Mouse (Mus musculus) forebrain, embryonic 11.5 days (tissue): Measurements from ENCODE around the gene Tbc1d13. TPM values are rescaled to one million over a fixed set of nuclear protein-coding genes. Genes with fewer than 3 reads are reported as not detected.

Experiments
- ATAC-seq: fragments of 200-750 bp; cut with Nextera tagmentation; replicated peaks from 2 replicates; pipeline ENCODE4 v1.8.0; 2017; ENCODE audit warnings: moderate TSS enrichment; ENCODE audit not compliant: low FRiP score
- DNase-seq: peaks from one replicate; pipeline ENCODE4 v3.0.0-alpha.2; 2017; ENCODE audit warnings: low spot score
- H3K27ac ChIP-seq: fragments of 300-500 bp; sonication (generic); 2 replicates; pipeline ENCODE4 v1.5.1; 2014; ENCODE audit warnings: low read depth, low read length
- H3K27me3 ChIP-seq: fragments of 300-500 bp; sonication (generic); 2 replicates; pipeline ENCODE4 v1.6.1; 2014; ENCODE audit warnings: mild to moderate bottlenecking, low read length, mixed read lengths; ENCODE audit not compliant: control insufficient read depth, insufficient read depth
- H3K36me3 ChIP-seq: fragments of 300-500 bp; sonication (generic); 2 replicates; pipeline ENCODE4 v1.6.1; 2014; ENCODE audit warnings: mild to moderate bottlenecking, low read length, moderate library complexity, mixed read lengths; ENCODE audit not compliant: control insufficient read depth, insufficient read depth
- H3K4me1 ChIP-seq: fragments of 300-500 bp; sonication (generic); replicated peaks from 2 replicates; pipeline ENCODE4 v1.6.1; 2014; ENCODE audit warnings: low read length, mixed read lengths; ENCODE audit not compliant: control insufficient read depth, insufficient read depth
- H3K4me2 ChIP-seq: fragments of 300-500 bp; sonication (generic); 2 replicates; pipeline ENCODE4 v1.6.1; 2014; ENCODE audit warnings: low read depth, mild to moderate bottlenecking, low read length, moderate library complexity, mixed read lengths; ENCODE audit not compliant: severe bottlenecking
- H3K4me3 ChIP-seq: fragments of 300-500 bp; sonication (generic); 2 replicates; pipeline ENCODE4 v1.5.1; 2014; ENCODE audit warnings: low read depth, low read length
- H3K9ac ChIP-seq: fragments of 300-500 bp; sonication (generic); 2 replicates; pipeline ENCODE4 v1.6.1; 2014; ENCODE audit warnings: low read length
- H3K9me3 ChIP-seq: fragments of 300-500 bp; sonication (generic); 2 replicates; pipeline ENCODE4 v1.6.1; 2016; ENCODE audit warnings: low read length, mixed read lengths; ENCODE audit not compliant: control insufficient read depth
- WGBS: fragments of 180-500 bp; shearing (Covaris S2); extraction: QIAGEN DNeasy Blood & Tissue Kit; methylation state at CpG from one replicate; pipeline ENCODE4 v1.1.7; 2014; 5-methylcytosine and 5-hydroxymethylcytosine counted together
- polyA plus RNA-seq: library from polyadenylated mRNA; unstranded; fragments of >200 nt; fragmentation: Nextera tagmentation; extraction: Ambion mirVana; gene quantifications from 2 replicates; pipeline ENCODE4 v1.2.1, GENCODE M21; 2014

The Tbc1d13 gene
- polyA plus RNA-seq, 1 experiment from 2014 or later: 11.6 TPM

DNA sequence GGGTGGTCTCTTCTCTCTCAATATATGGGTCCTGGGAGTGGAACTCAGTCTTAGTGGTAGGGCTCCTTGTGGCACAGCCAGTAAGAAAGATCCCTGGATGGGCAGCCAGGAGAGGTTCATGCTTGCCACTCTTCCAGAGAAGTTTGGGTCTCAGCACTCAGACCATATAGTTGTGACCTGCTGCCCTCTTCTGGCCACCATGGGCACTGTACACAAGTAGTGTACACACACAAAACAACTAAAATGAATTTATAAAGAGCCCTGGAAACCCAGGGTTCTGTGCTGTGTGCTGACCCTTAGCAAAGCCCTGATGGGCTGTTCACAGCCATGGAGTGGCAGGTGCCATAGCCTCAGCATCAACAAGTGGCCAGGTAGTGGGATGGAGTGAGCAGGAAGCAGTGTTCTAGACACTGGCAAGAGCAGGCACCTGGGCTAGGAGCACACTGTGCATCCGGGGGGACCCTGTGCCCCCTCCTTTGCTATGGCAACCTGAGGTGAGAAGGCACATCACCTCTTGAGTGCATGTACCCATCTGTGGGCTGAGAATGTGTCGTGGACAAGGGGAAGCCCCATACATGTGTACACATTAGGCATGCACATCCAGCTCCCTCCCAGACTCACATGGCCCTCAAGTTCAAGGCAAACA lies 37.5 kb upstream of the Tbc1d13 start:
- H3K9ac ChIP-seq: no peak overlapping the region
- H3K27ac ChIP-seq: no peak overlapping the region
- no peaks in the 10 kb centered on the region for H3K27me3 ChIP-seq
- peaks cover 4% of the 10 kb centered on the region; the same call in 1 of the 2 replicates for H3K4me1 ChIP-seq
- 71% methylated on average over 2 of the region's 2 CpGs for WGBS
- no peak overlapping the region for H3K4me3 ChIP-seq
- H3K4me2 ChIP-seq: no peak overlapping the region
- no peaks in the 10 kb centered on the region for H3K36me3 ChIP-seq
- H3K9me3 ChIP-seq: no peaks in the 10 kb centered on the region
- DNase-seq (peak; percentile 70), ATAC-seq (no peak)

DNA sequence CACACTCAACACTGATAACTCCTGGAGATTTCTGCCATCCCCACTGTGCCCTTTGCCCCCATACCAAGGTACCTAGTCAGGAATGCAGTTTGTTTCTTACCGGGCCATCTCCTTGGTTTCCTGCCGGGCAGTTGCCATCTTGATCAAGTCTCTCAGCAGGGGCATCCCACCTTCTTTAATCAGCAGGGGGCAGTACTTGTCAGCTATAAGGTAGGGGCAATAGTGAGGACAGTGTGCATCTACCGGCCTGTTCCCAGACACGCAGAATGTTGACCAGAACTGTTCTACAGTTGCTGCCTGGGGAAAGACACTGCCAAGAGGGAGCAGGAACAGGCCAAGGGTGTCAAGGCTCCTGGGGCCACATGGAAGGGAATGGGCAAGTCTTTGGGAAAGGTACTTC lies 33.3 kb upstream of the Tbc1d13 start:
- no peak overlapping the region for H3K9ac ChIP-seq
- H3K4me1 ChIP-seq: no peaks in the 10 kb centered on the region
- no peaks in the 10 kb centered on the region for H3K9me3 ChIP-seq
- DNase-seq (no peak), ATAC-seq (no peak)
- H3K4me3 ChIP-seq: no peak overlapping the region
- H3K27me3 ChIP-seq: no peaks in the 10 kb centered on the region
- H3K27ac ChIP-seq: no peak overlapping the region
- no peak overlapping the region for H3K4me2 ChIP-seq
- H3K36me3 ChIP-seq: no peaks in the 10 kb centered on the region
- WGBS: 86% methylated on average over 4 of the region's 4 CpGs

DNA sequence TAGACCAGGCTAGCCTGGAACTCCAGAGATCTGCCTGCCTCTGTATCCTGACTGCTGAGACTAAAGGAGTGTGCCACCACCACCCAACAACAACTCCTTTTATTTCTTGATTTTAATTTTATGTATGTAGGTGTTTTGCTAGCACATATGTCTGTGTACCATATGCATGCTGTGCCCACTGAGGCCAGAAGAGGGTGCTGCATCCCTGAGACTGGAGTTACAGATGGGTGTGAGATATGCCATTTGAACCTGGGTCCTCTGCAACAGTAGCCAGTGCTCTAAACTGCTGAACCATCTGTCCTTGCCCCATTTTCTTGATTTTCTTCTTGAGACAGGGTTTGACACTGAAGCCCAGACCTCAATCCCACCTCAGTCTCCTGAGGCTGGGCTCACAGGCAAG lies 27.2 kb upstream of the Tbc1d13 start:
- Histone ChIP-seq H3K4me3 (no peak overlapping the region), H3K27me3 (no peaks in the 10 kb centered on the region), H3K4me1 (no peaks in the 10 kb centered on the region), H3K9me3 (no peaks in the 10 kb centered on the region), H3K27ac (no peak overlapping the region), H3K4me2 (no peak overlapping the region), H3K36me3 (peaks cover 5% of the 10 kb centered on the region; the same call in 1 of the 2 replicates), H3K9ac (no peak overlapping the region)
- DNase-seq (peak; percentile 70), ATAC-seq (no peak)

DNA sequence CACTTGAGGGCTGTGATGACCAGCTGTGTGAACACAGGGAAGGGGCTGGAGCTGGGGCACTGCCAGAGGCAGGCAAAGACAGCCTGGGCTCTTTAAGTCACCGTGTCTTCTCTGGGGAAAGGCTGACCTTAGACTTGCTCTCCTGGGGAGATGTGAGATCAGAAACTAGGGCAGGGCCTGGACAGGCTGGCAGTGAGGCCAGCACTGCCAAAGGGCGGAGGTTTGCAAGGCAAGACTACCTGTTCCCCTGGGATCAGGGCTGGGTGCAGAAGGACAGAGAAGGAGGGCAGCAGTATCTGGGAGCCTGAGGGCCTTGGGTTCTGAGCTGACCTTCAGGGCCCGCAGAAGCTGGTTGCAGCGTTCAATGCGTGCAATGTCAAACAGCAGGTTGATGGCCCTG lies 25.9 kb upstream of the Tbc1d13 start:
- WGBS: 96% methylated on average over 5 of the region's 5 CpGs

DNA sequence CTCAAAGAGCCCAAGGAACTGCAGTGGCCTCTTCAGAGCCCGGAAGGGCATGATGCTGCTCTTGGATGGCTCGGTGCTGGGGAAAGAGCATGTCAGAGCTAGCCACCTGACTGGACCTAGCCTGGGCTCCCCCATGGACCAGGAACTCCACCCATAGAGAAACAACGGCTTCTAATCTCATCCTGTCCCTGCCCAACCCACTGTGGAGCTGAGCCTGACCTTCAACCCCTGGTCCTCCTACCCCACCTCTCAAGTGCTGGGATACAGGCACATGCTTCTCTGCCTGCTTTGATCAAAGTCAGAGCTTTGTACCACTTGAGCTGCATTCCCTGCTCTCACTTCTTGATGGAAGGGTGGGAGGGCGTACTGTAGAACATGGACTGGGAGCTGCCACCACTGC lies 25.3 kb upstream of the Tbc1d13 start:
- DNase-seq: no peak
- no peak for ATAC-seq
- Histone ChIP-seq H3K9me3 (no peaks in the 10 kb centered on the region), H3K36me3 (peaks cover 5% of the 10 kb centered on the region), H3K27me3 (no peaks in the 10 kb centered on the region), H3K4me1 (no peaks in the 10 kb centered on the region), H3K27ac (no peak overlapping the region), H3K9ac (no peak overlapping the region), H3K4me2 (no peak overlapping the region), H3K4me3 (no peak overlapping the region)
- 91% methylated on average over 4 of the region's 4 CpGs for WGBS

More for the DNA sequence above, 25.9 kb upstream of the Tbc1d13 start:
- no peaks in the 10 kb centered on the region for H3K9me3 ChIP-seq
- H3K4me1 ChIP-seq: no peaks in the 10 kb centered on the region
- no peak for DNase-seq
- no peak for ATAC-seq
- H3K9ac ChIP-seq: no peak overlapping the region
- no peak overlapping the region for H3K27ac ChIP-seq
- H3K27me3 ChIP-seq: no peaks in the 10 kb centered on the region
- no peak overlapping the region for H3K4me3 ChIP-seq
- peaks cover 5% of the 10 kb centered on the region; the same call in 1 of the 2 replicates for H3K36me3 ChIP-seq
- H3K4me2 ChIP-seq: no peak overlapping the region

DNA sequence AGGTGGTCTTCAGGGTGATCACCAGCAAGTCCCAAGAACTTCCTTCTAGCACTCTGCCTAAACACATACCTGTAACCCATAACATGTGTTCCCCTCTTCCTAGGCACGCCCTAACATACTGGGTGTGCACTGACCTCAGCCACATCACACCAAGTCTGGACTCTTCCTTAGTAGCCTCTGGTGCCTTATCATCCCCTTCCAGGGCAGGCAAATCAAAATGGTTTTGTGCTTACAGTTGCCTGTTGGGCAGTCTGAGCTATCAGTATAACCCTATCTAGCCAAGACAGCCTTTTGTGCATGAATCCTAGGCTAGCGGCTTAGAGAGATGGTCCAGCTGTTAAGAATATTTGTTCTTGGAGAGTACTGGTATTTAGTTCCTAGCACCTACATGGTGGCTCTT lies 22.0 kb upstream of the Tbc1d13 start:
- H3K27me3 ChIP-seq: no peaks in the 10 kb centered on the region
- no peak overlapping the region for H3K27ac ChIP-seq
- H3K36me3 ChIP-seq: peaks cover 5% of the 10 kb centered on the region
- WGBS: 91% methylated on average over 2 of the region's 2 CpGs
- DNase-seq: no peak
- H3K4me2 ChIP-seq: no peak overlapping the region
- H3K4me3 ChIP-seq: no peak overlapping the region
- no peaks in the 10 kb centered on the region for H3K4me1 ChIP-seq
- H3K9ac ChIP-seq: no peak overlapping the region
- no peak for ATAC-seq
- no peaks in the 10 kb centered on the region for H3K9me3 ChIP-seq

DNA sequence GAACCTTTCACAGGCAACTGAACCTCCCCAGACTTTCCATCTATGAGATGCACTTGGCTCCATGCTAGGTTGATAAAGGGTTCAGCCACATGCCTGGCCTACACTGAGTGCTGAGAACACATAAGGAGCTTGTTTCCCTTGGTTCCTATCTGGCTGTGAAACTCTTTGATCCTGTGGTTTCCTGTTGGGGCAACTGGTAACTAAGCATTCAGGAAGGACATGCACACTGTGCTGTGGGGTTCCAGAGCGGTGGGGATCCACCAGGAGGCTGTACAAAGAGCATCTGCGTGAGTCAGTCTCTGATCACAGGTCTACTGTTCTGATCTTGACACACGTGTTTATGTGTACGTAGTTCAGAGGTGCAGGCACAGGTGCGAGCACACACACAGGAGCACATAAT lies 21.0 kb upstream of the Tbc1d13 start:
- ATAC-seq (no peak), DNase-seq (no peak)
- no peaks in the 10 kb centered on the region for H3K9me3 ChIP-seq
- H3K4me2 ChIP-seq: no peak overlapping the region
- H3K27ac ChIP-seq: no peak overlapping the region
- no peaks in the 10 kb centered on the region for H3K27me3 ChIP-seq
- H3K4me1 ChIP-seq: no peaks in the 10 kb centered on the region
- H3K36me3 ChIP-seq: peaks cover 5% of the 10 kb centered on the region
- no peak overlapping the region for H3K9ac ChIP-seq
- 88% methylated on average over 5 of the region's 5 CpGs for WGBS
- no peak overlapping the region for H3K4me3 ChIP-seq

DNA sequence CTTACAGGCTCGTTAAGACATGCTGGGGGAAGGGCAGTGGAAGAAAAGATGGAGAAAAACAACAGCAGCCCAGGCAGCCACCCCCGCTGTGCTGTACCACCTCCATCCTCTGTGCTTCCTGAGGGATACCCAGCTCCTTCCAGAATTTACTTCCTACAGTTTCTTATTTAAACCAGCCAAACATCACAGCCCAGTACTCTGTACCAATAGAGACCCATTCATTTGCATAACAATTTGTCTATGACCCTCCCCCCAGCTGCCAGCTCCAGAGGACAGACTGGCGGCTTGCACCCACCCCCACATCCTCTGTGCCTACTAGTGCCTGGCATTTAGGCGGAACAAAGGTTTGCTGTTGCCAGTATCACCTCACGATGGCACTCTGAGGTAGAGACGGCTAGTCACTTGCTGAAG lies 13.9 kb upstream of the Tbc1d13 start:
- peak overlapping the region; percentile 59 for H3K27ac ChIP-seq
- DNase-seq: no peak
- H3K4me1 ChIP-seq: peaks cover 11% of the 10 kb centered on the region; the same call in 1 of the 2 replicates
- H3K4me2 ChIP-seq: no peak overlapping the region
- no peak overlapping the region; the same call in 1 of the 2 replicates for H3K9ac ChIP-seq
- no peak for ATAC-seq
- H3K27me3 ChIP-seq: no peaks in the 10 kb centered on the region
- H3K36me3 ChIP-seq: no peaks in the 10 kb centered on the region
- no peak overlapping the region for H3K4me3 ChIP-seq
- 11% methylated on average over 6 of the region's 6 CpGs for WGBS
- no peaks in the 10 kb centered on the region for H3K9me3 ChIP-seq

- Histone ChIP-seq H3K4me3 (no peak overlapping the region), H3K9ac (no peak overlapping the region; the same call in 1 of the 2 replicates), H3K27me3 (no peaks in the 10 kb centered on the region), H3K4me2 (no peak overlapping the region), H3K36me3 (no peaks in the 10 kb centered on the region), H3K9me3 (no peaks in the 10 kb centered on the region), H3K27ac (peak overlapping the region; percentile 59), H3K4me1 (peaks cover 11% of the 10 kb centered on the region; the same call in 1 of the 2 replicates)
- 81% methylated on average over 4 of the region's 4 CpGs for WGBS
- no peak for ATAC-seq
- DNase-seq: no peak
Observed at GRCm38 (mm10) chr2:30120269-30120668, 13.3 kb upstream of the Tbc1d13 start.
